Mouse (Mus musculus) kidney, adult 18-20 months (tissue): ENCODE measurements at regions not wholly inside any gene's neighbourhood (a gene's known extent, or its start where the extent isn't known, plus 50 kb on each side); places are given as distances from the start of the nearest gene placed in this dataset.

ENCODE experiments used
- DNase-seq: peaks from one replicate; pipeline ENCODE4 v3.0.0; 2021

GRCm38 (mm10) chr2:50518371-50519128 is 221.9 kb upstream of the Mmadhc start:
- no peak for DNase-seq

- peak; percentile 5 for DNase-seq
Observed at GRCm38 (mm10) chr2:50513276-50513675, 216.7 kb upstream of the Mmadhc start.

GRCm38 (mm10) chr2:50498713-50499112 is 202.1 kb upstream of the Mmadhc start:
- no peak for DNase-seq

- DNase-seq = no peak
Observed at GRCm38 (mm10) chr2:50496057-50496433, 199.4 kb upstream of the Mmadhc start.

GRCm38 (mm10) chr2:50495141-50496056 is 198.8 kb upstream of the Mmadhc start:
- DNase-seq = no peak

GRCm38 (mm10) chr2:50493597-50494335 is 197.2 kb upstream of the Mmadhc start:
- DNase-seq = no peak

GRCm38 (mm10) chr2:50463799-50464198 is 167.2 kb upstream of the Mmadhc start:
- no peak for DNase-seq

GRCm38 (mm10) chr2:50462378-50462777 is 165.8 kb upstream of the Mmadhc start:
- DNase-seq = no peak

GRCm38 (mm10) chr2:50456654-50457053 is 160.1 kb upstream of the Mmadhc start:
- DNase-seq = no peak

- no peak for DNase-seq
Observed at GRCm38 (mm10) chr2:50448117-50448516, 151.5 kb upstream of the Mmadhc start.

- no peak for DNase-seq
Observed at GRCm38 (mm10) chr2:50445963-50446485, 149.4 kb upstream of the Mmadhc start.

- no peak for DNase-seq
Observed at GRCm38 (mm10) chr2:50440333-50440732, 143.7 kb upstream of the Mmadhc start.

GRCm38 (mm10) chr2:50433166-50433565 is 136.6 kb upstream of the Mmadhc start:
- no peak for DNase-seq

- DNase-seq = no peak
Observed at GRCm38 (mm10) chr2:50425151-50425550, 128.6 kb upstream of the Mmadhc start.

GRCm38 (mm10) chr2:50419648-50420047 is 123.0 kb upstream of the Mmadhc start:
- no peak for DNase-seq

GRCm38 (mm10) chr2:50417643-50418042 is 121.0 kb upstream of the Mmadhc start:
- no peak for DNase-seq

GRCm38 (mm10) chr2:50417135-50417534 is 120.5 kb upstream of the Mmadhc start:
- DNase-seq = no peak

GRCm38 (mm10) chr2:50416056-50416455 is 119.5 kb upstream of the Mmadhc start:
- no peak for DNase-seq

GRCm38 (mm10) chr2:50405932-50406331 is 109.3 kb upstream of the Mmadhc start:
- no peak for DNase-seq

GRCm38 (mm10) chr2:50403106-50403505 is 106.5 kb upstream of the Mmadhc start:
- no peak for DNase-seq

- DNase-seq = no peak
Observed at GRCm38 (mm10) chr2:50398576-50398975, 102.0 kb upstream of the Mmadhc start.

GRCm38 (mm10) chr2:50377609-50378413 is 81.2 kb upstream of the Mmadhc start:
- DNase-seq = no peak
